Mouse (Mus musculus) thymus, adult 2 months (tissue): ENCODE measurements at regions not wholly inside any gene's neighbourhood (a gene's known extent, or its start where the extent isn't known, plus 50 kb on each side); places are given as distances from the start of the nearest gene placed in this dataset.

Source experiments
- CTCF ChIP-seq: fragments of 200-500 bp; IDR thresholded peaks from 2 replicates; pipeline ENCODE4 v1.5.1; 2012; ENCODE audit warnings: mild to moderate bottlenecking, control low read depth, low read length, moderate library complexity, borderline replicate concordance; ENCODE audit not compliant: control insufficient read depth, poor library complexity, insufficient read depth; ENCODE audit errors: extremely low read depth
- POLR2A ChIP-seq: fragments of 200-500 bp; IDR thresholded peaks from 2 replicates; pipeline ENCODE4 v1.6.1; 2012; ENCODE audit warnings: mild to moderate bottlenecking, low read length, control low read depth, moderate library complexity; ENCODE audit not compliant: control insufficient read depth, poor library complexity, insufficient read depth; ENCODE audit errors: extremely low read depth

GRCm38 (mm10) chr12:16260981-16261380 lies 349.8 kb downstream of the Lpin1 start:
- TF ChIP-seq CTCF (no peak), POLR2A (no peak)
